Mouse (Mus musculus) 416B (cell line): ENCODE data around the gene Htatip2.

ENCODE experiments used
- DNase-seq: peaks from one replicate; pipeline ENCODE4 v3.0.0; 2011; ENCODE audit warnings: low read depth

The Htatip2 gene

DNA sequence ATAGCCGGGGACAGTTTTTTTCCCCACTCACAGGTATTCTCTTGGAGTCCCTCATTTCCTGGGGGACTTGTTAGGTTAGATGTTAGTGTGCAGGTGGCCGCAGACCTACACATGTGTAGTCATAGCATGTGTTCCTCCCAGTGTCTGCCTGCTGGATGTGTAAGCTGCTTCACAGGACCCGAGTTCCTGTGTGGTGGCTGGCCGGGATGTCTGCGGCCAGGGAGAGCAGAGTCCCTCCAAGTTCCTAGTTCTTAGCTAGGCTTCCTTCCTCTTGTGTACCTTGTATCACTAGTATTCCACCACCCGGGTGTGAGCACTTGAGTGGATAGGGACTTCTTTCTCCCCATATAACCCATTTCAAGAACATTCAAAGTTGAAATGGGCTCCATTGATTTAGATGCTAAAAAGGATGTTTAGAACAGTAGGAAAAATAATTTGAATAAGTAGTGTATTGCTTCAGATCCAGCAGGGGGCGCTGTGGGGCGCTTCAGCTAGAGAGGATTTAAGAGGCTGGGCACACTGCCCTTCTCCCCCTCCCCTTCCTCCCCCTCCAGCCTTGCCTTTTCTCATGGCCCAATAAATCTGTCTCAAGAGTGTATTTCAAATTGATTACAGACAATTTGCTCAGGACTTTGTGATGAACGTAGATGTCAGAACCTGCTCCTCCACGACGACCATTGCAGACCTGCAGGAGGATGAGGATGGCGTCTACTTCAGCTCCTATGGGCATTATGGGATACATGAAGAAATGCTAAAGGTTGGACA lies 27.9 kb downstream of the Htatip2 start:
- peak; percentile 80 for DNase-seq

DNA sequence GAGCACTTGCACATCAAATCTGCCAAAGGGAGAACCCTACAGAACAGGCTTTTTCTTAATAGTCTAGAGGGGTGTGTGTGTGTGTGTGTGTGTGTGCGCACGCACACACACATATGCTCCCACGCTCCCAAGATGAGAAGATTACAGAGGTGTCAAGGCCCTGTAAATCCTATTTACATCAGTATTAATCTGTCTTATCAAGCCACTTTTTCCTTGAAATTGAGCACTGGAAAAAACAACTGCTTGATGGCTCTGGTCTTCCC lies 28.4 kb downstream of the Htatip2 start:
- no peak for DNase-seq

DNA sequence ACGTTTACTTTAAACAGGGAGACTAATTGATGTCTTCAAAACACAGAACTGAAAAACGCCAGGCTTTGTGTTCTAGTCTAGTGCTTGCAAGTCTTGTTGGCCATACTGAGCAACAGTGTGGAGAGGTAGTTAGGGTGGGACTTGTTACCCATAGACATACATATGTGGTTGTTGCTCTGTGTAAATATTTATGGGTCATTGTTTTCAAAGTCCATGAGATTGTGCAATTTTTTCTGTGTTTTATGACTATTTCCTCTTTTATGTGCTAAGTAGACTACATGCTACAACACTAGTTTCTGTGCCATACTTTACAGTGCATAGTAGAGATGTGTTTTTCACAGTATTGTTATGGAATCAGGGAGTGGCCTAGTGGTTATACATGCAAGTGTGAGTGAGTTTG lies 35.4 kb downstream of the Htatip2 start:
- no peak for DNase-seq

DNA sequence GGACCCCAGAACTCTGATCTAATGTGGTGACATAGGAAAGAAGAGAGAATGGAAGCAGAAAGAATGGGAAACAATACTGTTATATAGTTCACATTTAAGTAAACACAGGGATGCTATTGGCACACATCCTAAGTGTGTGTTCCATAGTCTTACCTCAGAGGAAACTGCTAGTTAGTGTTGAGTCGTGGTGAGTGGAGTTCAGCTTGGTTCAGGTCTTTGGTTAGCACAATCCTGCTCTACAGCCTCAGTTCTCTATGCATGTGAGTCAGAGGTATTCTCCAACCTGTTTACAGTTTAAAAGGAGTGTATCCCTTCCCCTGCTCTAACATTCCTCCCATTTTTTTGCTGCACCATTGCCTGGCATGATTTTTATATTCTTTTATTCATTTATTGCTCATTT lies 38.3 kb downstream of the Htatip2 start:
- DNase-seq = no peak

DNA sequence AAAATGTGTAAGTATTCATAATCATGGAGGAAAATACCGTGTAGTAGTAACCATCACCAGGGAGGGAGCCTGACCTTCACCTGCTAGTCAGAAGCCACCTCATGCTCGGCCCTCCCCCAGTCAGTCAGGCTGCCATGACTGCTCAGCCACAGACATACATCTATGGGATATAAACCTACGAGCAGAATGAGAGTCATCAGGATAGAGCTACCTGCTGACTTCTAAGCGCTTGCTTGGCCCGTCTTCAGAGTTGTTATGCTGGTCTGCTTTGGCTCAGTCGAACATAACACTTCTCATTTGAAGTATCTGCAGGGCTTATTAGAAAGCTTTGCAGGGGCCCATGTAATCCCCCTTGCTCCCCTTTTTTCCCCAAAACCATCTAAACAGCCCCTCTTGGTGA lies 44.6 kb downstream of the Htatip2 start:
- no peak for DNase-seq

DNA sequence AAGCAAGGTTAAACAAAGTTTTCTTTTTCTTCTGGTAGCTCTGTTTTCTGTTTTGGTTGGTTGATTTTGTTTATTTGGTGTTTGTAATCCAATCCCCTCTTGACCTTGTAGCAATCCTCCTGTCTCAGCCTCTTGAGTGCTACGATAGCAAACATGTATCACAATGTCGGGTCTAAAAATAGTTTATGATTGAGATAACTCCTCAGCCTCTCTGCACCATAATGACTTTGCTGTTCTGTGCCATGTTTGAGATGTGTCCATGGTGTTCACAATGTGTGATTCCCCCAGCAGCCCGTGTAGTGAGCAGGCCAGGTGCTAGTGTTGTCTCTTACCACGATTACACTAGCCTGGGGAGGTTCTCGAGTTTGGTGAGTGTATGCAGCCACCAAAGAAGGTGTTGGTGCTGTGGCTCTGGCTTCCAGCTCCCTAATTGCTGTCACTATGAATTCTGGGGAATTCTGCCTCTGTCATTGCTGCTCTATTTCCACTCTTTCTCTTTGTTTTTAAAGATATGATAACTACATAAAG lies 45.8 kb downstream of the Htatip2 start:
- DNase-seq = no peak

DNA sequence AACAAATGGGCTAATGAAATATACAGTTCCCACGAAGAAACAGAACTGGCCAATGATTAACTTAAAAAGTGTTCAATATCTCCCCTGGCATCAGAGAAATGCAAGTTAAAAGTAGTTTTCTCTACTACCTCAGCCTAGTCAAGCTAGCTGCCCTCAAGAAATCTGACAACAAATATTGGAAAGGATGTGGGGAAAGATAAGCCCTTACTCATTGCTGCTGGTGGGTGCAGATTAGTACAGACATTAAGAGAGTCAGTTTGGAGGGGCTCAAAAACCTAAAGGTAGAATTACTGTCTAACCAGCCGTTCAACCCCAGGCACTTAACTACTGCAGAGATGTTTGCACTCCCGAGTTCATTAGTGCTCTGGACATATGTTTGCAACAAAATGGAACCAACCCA lies 46.7 kb downstream of the Htatip2 start:
- DNase-seq = peak; percentile 42

DNA sequence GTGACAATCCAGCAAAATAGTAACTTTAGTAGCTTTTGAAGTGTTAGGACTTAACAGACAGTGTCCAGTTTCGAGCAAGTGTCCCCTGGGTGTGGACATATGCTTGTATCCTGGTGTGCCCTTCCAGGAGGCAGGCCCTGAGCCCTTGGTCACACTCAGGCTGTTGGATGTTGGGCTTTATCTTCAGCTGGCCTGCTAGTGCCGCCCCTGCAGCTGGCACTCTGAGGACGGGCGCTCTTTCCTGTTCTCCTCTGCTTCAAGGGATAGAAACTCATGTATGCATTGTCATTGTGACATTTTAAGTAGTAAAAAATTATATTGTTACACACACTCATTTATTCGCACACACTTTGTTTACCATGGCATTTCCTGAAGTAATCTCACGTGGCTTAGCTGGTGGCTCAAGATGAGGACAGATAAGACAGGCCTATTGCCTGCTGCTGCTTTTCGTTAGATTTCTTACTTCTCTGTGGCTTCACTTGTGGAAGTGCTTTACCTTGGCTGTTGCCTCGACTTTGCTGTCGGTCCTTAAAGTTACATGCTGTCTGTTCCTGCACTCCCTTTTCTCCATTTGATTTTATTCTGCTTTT lies 48.3 kb downstream of the Htatip2 start:
- DNase-seq = no peak

DNA sequence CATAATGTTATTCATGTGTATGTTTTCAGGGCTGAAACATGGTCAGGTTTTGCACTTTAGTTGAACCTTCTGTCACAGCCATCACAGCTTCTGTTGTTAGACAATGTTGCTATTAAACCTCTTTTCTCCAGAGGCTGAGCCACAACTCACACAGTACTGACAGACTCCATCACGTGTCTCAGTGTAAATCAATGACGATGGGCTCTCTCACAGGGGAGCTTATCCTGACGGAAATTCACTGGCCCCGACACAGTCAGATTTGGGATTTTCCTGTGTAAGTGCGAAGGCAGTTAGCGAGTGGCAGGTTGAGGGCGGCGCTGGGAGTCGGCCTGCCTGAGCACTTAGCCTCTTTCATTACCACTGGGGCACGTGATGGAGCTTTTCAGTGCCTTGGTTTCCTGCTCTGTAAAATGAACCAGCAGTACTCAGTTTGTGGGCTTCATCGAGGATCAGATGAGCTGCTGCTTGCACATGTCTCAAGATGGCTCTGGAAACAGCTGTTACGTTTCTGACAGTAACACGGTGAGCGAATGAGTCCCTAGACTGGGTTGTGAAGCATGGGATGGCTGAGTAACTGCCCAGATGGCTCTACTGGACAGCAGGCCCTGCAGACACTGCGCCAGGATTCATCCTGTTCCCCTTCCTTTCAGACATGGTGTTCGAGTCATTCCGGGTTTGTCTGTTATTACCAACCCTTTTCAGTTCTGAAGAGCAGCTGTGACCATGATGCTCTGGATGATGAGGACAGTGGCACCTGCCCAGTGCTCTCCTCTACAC lies 49.1 kb downstream of the Htatip2 start:
- DNase-seq = no peak

DNA sequence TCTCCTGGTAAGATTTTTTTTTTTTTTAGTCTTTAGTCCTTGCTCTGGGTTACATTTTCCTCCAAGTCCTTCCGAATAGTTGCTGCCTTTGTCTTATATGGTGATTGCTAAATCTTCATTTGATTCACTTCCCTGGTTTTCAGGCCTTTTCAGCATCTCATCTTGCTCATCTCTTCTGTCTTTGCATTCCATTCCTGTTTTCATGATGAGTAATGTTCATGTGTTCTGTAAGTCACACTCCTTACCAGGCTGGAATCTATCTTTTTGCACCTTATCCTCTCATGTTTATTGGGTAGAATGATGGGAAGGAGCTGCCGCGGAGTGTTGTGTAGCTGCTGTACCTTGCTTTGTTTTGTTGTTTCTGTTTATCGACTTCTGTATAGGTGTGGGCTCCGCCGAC lies 50.2 kb downstream of the Htatip2 start:
- no peak for DNase-seq

DNA sequence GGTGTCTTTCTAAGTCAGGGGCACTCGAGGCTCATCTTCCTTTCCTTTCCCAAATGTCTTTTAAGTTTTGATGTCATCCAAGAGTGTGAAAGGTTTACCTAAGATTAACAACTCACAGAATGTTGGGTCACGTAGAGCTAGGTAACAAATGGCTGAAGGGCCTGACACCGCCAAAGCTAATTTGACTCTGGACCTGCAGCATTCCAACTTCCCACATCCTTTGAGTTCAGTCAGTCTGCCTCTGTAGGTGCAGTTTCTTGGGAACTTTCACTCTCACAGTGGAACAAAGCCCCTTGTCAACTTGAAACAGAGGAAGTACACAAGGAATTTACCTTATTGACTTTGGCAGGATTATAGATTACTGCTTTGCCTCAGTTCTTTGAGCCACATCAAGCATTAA lies 50.6 kb downstream of the Htatip2 start:
- no peak for DNase-seq

DNA sequence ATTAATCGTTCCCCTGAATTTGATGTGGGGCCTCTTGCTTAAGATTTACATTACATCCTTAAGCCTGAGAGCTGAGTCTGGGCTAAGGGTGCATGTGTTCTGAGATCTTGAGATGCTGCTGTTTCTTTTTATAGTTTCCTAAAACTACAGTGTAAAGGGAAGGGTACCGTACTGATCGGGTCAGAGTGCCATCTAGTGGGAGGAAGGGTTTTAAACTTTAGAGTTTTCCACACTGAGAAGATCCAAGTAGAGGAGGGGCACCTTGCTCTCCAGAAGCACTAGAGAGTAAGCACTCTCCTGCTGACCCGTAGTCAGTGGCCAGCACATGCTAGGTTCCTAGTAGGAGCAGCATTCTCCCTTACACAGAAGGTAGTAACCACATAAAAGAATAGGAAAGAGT lies 52.4 kb downstream of the Htatip2 start:
- peak; percentile 33 for DNase-seq

DNA sequence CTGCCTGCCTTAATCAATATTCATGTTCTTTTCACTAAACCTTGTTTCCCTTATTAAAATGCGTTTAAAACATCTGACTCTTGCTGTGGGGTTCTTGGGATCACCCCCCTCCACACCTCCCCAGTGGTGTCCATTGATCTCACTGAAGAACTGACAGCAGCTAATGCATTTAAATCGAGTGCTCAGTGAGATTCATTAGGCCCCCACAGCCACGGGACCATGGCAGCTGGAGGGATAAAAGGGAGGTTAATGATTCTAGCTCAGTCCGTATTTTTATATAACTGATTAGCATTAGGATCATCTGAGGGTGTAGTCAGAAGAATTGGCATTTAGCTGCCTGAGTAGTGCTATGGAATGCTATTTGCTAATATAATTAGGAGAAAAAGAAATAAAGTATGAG lies 60.5 kb downstream of the Htatip2 start:
- DNase-seq = no peak

DNA sequence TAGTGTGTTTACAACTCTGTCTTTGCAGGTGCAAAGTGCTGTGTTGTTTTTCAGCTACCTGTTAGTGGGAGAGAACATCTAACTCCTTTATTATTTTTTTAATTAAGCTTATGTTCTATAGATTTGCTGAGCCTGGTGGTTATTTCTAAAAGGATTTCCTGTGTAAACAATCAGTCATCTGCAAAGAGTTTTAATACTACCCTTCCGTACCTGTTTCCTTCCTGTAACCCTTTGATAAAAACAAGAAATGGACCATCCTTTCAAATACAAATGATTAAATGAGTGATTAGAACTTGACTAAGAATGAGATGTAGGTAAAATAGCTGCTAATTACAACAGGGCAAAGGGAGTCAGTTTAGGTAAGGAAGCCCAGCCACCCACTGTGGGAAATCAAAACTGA lies 62.5 kb downstream of the Htatip2 start:
- DNase-seq = no peak

DNA sequence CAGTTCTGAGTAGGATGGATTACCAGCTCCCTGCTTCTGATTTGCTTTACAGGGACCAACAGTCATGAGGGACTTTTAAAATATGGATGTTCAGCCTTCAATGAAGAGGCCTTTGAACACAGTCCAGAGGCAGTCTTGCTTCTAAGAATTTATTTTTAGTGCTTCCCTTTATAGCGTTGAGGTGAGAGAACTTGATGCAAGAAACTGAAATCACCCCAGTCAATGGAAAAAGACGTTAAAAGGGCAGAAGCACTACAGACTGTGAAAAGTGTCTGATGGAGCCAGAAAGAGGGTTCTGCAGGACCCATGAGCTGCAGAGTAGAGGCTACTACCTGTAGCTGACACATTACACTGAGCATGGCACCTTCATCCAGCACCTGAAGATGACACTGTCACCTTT lies 63.1 kb downstream of the Htatip2 start:
- no peak for DNase-seq
